Mouse (Mus musculus) adrenal gland (tissue): ENCODE measurements around the gene Lig3.

Experiments used
- intact Hi-C: fragments of 180-260 bp; cut with DNase I; formaldehyde crosslinking; loops from one replicate; pipeline ENCODE4 v1.15.1; 2025
- long read RNA-seq, 2 experiments: library from polyadenylated mRNA; unstranded; transcript quantifications; one replicate each; pipeline ENCODE4 v2.0.0; 2020; ENCODE audit warnings: borderline replicate concordance in 1 of 2; ENCODE audit not compliant: insufficient replicate concordance in 1 of 2

Gene Lig3
- long read RNA-seq, experiment 1, full-length matches to known transcripts, result 2 of 5 reads
- long read RNA-seq, experiment 1, partial matches to known transcripts, result 0 of 5 reads
- long read RNA-seq, experiment 1, other reads (novel, unspliced or antisense), result 3 of 5 reads
- long read RNA-seq, experiment 2, full-length matches to known transcripts, result 2 of 8 reads
- long read RNA-seq, experiment 2, partial matches to known transcripts, result 4 of 8 reads
- long read RNA-seq, experiment 2, other reads (novel, unspliced or antisense), result 2 of 8 reads

DNA sequence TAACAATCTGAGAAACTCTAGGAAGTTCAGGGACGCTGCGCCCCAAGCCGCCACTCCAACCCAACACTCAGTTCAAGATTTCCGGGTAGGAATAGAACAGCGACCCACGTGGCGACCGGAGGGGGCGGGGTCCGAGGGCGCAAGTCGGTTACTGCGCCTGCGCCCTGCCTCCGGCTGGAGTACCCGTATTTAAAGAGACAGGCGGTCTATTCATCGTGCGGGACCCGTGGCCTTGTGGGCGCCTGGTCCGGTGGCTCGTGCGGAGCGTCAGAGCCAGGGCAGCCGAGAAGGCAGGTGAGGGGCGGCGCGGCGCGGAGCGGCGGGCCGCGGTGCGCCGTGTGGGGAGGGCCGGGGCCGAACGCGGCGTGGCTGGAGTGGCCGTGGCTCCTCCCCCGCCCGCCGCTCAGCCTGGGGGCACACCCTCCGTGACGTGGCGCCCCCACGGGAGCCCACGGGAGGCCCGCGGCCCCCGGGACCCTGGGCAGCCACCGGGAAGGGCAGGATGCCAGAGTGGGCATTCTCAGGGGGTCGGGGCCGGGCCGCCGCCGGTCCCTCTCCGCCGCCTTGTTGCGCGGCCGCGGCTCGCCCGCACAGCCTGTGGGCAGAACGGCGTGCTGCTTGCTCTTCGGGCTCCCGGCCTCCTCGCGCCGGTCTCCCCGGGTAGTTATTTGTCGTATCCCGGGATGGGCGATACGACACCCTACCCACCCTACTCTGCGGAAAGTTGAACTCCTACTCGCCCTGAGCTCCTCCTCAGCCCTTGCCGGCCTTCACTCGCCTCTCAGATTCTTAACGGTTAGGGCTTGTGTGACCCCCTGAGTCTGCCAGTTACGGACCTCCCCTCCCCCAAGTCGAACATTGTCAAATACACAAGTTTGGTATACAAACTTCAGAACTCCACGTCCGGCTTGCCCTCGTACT, at the start of gene Lig3:
TSS of gene Lig3 (plus strand) at position 126 of the 921 bp plus-strand sequence.
- intact Hi-C loops, result loop anchor here (2.0 kb wide), 1 partner anchor 16 kb away; the partner anchor contains the start of genes Cct6b and Zfp830

DNA sequence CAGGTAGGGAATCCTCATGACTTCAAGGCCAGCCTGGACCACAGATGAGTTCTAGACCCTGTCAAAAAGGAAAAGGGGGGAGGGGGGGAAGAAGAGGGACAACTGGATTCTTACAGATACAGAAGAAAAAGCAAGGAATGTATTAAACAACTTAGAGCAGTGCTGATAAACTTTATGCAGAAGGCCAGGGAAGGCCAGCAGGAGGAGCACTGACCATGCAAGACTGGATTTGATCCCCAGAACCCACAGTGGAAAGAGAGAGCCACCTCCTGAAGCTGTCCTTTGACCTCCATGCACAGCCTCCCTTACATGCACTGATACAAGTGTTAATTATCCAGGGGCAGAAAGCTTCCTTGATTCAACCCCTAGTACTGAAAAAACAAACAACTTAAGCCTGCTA, 46.7 kb upstream of the Lig3 start:
- intact Hi-C loops, result no loop called here

DNA sequence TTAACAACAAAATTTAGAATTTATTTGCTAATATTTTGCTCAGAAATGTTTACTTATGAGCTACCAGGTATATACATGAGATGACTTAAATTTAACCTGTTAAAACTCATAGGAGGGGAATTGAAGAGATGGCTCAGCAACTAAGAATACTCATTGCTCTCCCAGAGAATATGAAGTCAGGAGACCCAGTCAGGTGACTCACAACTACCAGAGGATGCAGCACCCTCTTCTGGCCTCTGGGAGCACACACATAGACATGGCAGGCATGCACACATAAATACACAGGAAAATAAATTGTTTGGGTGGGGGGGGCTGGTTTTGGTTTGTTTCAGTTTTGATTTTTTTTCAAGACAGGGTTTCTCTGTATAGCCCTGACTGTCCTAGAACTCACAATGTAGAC, 41.9 kb upstream of the Lig3 start:
- intact Hi-C loops, result no loop called here

DNA sequence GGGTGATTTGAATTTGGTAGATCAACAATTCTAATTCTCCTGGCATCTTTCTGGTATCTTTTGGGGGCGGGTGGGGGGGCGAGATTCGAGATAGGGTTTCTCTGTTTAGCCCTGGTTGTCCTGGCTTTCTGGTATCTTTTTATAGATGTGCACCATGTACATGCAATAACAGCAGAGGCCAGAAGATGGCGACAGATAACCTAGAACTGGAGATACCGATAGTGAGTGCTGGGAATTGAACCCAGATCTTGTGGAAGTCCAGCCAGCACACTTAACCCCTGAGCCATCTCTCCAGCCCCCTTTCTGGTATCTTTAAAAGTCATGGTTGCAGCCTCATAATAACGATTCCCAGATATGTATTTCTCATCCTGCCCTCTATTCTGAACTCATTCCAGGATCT, 34.8 kb upstream of the Lig3 start:
- intact Hi-C loops, result loop anchor here (5.0 kb wide), 2 partner anchors 126 to 146 kb away; partner anchors contain the start of genes Fndc8, Rad51d and Rffl

DNA sequence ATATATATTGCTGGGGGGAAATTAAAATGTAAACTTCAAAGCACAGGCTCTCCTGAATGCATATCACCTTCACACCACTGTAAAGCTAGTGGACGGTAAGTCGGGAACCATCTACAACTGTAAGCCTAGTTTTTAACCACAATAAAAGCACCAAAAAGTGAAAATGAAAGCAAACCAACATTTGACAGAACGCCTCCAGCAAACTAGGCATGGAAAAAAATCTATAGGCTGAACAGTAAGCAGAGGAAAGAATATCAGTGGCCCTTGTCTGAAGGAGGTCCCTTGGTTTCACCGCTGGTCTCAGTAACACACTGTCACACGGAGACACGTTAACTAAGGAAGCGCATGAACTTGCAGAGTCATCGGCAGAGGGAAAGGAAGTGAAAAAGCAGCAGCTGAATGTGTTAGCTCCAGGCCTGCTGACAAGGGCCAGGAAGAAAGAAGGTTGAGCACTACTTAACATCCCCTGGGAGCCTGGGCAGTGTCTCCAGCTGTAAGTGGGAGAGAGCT, 34.0 kb upstream of the Lig3 start:
- intact Hi-C loops, result loop anchor here (5.0 kb wide), 2 partner anchors 125 to 145 kb away; partner anchors contain the start of genes Fndc8, Rad51d and Rffl

DNA sequence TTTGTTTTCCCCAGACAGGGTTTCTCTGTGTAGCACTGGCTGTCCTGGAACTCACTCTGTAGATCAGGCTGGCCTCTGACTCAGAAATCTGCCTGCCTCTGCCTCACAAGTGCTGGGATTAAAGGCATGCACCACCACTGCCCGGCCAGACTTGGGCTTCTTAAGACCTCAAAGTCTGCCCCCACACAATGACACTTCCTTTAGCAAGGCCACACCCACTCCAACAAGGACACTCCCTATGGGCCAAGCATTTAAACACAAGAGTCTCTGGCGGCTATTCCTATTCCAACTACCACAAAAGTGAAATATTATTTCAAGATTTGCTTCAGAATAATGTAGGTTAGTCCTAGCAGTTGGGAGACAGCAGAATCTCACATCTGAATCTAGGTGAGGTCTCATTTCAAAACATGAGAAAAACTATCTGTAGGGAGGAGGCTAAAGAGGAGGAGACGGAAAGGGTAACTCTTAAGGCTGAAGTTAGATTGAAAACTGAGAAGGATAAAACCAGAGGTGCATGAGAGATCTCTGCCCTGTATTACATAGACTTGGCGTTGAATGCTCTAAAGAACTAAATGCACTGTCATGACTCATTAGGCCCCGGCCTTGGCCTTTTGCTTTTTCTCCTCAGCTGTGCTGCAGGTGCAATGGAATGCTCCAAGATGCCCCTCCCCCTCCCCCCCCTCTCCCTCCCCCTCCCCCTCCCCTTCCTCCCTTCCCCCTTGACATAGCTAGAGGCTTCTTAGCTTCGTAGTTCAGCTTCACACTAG, 28.4 kb upstream of the Lig3 start:
- intact Hi-C loops, result no loop called here

DNA sequence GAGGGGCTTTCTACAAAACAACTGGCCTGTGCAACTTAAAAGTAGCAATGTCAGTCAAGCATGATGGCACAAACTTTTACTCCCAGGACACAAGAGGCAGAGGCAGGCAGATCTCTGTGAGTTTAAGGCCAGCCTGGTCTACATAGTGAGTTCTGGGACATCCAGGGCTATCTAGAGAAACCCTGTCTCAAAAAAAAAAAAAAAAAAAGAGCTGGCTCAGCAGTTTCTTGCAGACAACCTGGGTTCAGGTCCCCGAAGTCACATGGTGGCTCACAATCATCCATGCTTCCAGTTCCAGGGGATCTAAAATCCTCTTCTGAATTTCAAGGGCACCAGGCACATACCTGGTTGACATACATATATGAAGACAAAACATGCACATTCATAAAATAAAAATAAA, 25.0 kb upstream of the Lig3 start:
- intact Hi-C loops, result no loop called here

DNA sequence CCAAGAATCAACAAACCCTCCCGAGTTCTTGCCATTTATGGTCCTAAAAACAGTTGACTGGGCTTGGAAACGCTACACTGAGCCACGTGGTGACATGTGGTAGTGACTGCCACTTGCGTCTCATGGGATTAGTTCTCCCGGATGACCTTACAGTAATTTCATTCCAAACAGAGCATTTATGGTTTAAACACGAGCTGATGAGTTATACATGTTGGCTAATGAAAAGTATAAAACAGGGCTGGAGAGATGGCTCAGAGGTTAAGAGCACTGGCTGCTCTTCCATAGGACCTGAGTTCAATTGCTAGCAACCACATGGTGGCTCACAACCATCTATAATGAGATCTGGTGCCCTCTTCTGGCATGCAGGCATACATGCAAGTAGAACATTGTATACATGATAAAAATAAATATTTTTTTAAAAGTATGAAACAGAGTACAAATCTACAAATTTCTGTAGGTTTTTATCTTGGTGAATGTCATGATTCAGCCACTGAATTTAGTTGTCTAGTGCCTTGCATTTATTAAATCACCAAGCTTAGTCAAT, 18.6 kb upstream of the Lig3 start:
- intact Hi-C loops, result no loop called here

DNA sequence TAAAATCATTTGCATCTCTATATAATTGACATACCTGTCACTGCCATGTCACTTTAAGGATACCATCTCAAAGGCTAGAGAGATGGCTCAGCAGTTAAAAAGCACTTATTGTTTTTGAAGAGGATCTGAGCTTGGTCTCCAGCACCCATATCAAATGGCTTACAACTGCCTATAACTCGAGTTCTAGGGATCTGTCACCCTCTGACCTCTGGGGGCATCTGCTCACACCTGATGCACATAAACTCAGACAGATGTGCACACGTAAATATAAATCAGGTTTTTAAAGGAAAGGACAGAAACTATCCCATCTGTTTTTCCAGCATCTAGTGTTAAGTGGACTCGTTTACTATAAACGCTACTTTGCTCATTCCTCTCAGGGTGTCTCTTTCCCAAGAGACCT, 17.6 kb upstream of the Lig3 start:
- intact Hi-C loops, result no loop called here

DNA sequence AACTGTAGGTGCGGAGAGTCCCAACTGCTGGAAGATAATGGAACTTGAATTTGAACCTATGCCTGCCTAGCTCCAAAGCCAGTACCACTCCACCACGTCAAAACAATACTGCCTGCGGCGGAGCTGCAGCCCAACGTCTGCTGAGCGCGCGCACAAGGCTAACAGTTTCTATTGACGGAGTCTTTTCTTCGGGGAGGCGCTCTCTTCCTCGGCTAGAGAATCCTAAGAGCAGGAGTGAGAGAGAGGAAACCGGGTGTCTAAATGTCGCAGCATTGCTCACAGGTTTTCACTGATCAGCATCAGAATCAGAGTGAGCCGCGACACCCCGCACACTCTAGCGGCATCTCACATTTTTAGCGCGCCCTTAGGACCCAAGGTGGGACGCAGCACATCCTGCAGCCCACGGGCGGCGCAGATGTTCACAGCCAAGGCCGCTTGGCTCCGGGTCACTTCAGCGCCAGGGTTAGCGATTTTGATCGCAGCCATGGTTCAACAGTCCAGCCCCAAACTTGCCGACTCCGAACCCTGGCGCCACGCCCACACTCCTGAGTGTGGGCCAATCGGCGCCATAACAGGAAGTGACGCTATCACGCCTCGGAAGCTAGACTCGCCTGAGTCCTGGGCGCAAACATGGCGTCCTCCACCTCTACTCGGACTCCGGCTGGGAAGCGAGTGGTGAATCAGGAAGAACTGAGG, 17.0 kb upstream of the Lig3 start, which contains the start of the genes Cct6b and Zfp830:
TSS of gene Cct6b (minus strand) at position 580 of the 696 bp plus-strand sequence.
TSS of gene Zfp830 (plus strand) at position 604 of the 696 bp plus-strand sequence.
- intact Hi-C loops, result loop anchor here (2.0 kb wide), 1 partner anchor 17 kb away; the partner anchor contains the start of gene Lig3

DNA sequence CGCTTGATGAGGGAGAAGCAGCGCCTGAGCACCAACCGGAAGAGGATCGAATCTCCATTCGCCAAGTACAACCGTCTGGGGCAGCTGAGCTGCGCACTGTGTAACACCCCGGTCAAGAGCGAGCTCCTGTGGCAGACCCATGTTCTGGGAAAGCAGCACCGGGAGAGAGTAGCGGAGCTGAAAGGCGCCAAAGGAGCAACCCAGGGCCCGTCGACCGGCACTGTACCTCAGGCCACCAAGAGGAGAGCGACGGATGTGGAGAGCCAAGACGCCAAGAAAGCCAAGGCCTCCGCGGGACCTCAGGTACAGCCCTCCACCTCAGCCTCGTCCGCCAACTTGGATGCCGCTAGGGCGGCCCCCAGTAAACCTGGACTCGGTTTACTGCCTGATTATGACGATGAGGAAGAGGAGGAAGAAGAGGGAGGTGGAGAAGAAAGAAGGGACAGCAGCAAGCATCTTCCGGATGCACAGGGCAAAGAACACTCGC, 16.4 kb upstream of the Lig3 start:
- intact Hi-C loops, result loop anchor here (2.0 kb wide), 1 partner anchor 16 kb away; the partner anchor contains the start of gene Lig3

DNA sequence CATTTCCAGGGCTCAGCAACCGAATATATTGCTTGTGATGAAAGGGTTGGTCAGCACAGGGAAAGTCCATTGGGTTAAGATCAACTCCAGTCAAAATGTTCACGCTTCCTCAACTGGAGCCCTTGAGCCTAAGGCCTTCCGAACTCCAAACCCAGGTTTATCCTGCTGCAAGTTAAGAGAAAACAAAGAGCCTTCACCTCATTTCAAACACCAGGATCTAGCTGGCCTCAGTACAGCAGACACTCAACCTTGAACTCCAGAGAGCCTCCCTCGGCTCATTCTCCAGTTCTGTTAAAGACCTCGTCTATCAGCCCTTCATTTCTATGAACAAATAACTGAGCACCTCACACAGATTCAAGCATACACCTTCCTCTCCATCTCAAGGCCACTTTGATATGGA, 774 bp upstream of the Lig3 start:
- intact Hi-C loops, result loop anchor here (2.0 kb wide), 1 partner anchor 15 kb away; the partner anchor contains the start of genes Cct6b and Zfp830

DNA sequence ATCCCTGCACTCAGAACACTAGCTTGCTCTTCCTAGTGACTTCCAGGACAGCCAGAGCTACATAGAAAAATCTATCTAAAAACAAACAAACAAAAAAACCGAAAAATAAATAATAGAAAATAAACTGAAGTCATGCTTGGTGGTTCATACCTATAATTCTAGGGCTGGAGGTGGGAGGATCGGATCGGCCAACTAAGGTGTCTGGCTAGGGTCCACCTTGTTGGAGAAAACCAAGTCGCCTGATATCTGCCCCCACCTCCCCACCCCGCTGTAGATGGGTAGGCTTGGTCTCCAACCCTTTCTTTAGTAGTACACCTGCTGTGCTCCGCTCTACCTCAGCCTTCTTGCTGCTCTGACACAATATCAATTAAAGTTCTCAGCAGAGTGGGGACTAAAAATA, 1.3 kb downstream of the Lig3 start:
- intact Hi-C loops, result no loop called here

DNA sequence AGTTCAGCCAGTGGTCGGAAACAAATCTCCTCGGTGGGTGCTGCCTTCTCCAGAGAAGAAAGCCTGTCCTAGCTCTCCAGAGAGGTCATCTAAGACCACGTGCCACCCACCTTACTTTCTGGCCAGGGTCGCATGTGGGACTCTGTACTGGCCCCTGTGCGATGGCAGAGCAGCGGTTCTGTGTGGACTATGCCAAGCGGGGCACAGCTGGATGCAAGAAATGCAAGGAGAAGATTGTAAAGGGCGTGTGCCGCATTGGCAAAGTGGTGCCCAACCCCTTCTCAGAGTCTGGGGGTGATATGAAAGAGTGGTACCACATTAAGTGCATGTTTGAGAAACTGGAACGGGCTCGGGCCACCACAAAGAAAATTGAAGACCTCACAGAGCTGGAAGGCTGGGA, 2.5 kb downstream of the Lig3 start:
- intact Hi-C loops, result no loop called here

DNA sequence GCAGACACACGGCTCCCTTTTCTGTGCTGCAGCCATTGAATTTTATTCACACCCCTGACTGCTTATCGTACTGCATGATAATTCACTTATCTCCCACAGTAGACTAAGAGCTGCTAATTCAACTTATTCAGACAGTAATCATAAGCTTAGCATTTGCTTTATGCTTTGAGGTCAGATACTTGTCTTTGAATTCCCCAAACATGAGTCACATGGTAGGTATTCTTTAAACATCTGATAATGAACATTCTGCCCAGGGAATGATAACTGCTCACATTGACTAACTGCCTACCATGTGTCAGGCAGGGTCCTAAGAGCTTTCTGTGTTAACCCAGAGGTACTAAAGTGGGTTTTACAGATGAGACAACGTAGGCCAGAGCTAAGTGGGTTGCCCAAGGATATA, 25.7 kb downstream of the Lig3 start:
- intact Hi-C loops, result no loop called here

DNA sequence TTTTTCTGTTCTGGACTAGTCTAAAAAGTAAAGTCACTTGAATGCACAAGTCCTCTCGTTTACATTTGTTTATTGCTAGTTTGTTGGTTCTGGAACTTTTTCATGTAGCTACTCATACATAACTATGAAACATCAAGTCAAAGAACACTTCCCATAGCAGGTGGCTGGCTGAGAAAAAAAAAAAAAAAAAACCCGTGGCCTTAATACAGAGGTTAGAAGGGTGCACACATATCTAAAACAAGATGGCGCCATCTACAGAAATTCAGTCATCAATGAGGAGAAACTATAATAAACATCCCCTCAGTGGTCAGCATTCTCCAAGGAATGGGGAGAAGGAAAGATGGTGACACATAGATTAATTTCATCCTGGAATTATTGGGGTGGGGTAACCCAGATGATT, 26.5 kb downstream of the Lig3 start:
- intact Hi-C loops, result no loop called here

DNA sequence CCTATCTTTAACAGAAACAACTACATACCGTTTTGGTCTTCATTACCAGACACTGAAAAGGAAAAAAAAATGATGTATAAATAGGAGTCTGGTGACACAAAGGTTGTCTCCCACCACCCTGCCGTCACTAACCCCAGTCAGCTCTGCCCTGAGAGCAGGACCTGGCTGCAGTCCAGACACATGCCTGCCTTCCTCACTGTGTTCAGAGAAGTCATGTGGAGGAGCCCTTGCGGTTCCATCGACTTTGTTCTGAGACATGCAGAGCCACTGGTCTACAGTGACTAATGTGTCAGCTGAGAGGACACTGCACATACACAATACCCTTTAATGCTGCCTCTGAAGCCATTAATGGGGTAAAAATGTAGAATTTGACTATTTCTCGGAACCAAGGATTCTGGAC, 27.6 kb downstream of the Lig3 start:
- intact Hi-C loops, result no loop called here

DNA sequence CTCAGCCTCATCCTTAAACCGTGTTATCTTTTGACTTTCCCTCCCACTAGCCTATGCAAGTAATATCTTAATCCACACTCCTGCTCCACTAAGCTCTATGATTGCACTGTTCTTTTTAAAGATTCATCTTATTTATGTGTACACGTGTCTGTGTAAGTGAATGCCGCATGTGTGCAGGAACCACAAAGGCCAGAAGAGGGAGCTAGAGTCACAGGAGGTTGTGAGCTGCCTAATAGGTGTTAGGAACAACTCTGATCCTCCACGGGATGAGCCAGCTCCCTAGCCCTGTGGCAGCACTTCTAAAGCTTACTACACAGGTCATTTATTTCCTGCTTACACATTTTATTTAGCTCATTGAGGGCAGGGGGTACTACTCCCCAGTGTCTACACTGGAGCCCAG, 38.4 kb downstream of the Lig3 start:
- intact Hi-C loops, result no loop called here

DNA sequence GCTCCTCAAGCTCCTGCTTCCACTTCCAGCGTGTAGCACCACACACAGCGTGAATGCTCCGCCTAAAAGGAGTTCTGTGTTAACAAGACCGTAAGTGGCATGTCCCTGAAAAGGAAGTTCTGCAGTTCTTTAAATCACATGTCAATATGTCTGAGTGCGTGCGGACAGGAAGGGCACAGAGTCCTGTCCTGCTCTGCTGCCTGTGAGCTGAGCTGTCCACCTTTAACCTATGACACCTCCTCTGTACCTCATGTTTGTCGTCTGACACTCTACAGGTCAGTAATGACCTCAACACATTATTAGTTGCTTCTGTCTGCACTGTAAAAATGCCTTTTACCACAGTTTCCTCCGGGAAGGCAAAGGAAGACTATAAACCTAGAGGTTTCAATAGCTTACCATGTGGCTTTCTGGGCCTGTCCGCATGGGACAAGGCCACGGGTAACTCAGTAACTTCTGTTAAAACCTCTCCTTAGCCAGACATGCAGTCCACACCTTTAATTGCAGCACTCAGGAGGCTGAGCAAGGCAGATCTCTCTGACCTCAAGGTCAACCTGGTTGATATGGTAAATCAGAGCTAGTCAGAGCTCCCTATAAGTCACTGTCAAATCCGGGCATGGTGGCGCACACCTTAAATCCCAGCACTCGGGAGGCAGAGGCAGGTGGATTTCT, 40.0 kb downstream of the Lig3 start:
- intact Hi-C loops, result no loop called here
